10 mouse cellular contexts compared by ENCODE assay signal in genomic region chr4:124509695-124510094, GRCm38 (mm10).
DNase-seq lines count a peak whose midpoint lies in the region; ATAC-seq and TF ChIP-seq lines count a peak whose summit lies in the region.
"Had no signal": no experiment of that assay in that cellular context is flagged by ENCODE, and none has a peak within 500 bp of the region (broad histone marks: within the 10 kb centered on the region; RNA-seq: fewer than 3 reads in every experiment).

No protein-coding gene starts in this region.

- H3K9me3 ChIP-seq in lung, postnatal 0 days (ENCODE audit: low read length) = no peaks in the 10 kb centered on the region
- no peaks in the 10 kb centered on the region for H3K9me3 ChIP-seq in embryonic facial prominence, embryonic 10.5 days
- H3K9me3 ChIP-seq: embryonic facial prominence, embryonic 15.5 days; heart, embryonic 13.5 days had no signal

- intact Hi-C loops in gastrocnemius, adult 2 months (cut with DNase I) = no loop called here
- intact Hi-C loops in left cerebral cortex, postnatal 10 days (cut with DNase I) = no loop called here

- no peak overlapping the region for H3K4me2 ChIP-seq in lung, postnatal 0 days (replicated peaks; ENCODE audit: low read depth, low read length)
- H3K4me2 ChIP-seq: embryonic facial prominence, embryonic 15.5 days; heart, embryonic 13.5 days had no signal

- no peaks in the 10 kb centered on the region for H3K36me3 ChIP-seq in lung, postnatal 0 days (ENCODE audit: insufficient read depth, low read length)
- H3K36me3 ChIP-seq in embryonic facial prominence, embryonic 10.5 days (replicated peaks) = no peaks in the 10 kb centered on the region
- H3K36me3 ChIP-seq: embryonic facial prominence, embryonic 15.5 days; heart, embryonic 13.5 days had no signal

- no peak overlapping the region for H3K9ac ChIP-seq in lung, postnatal 0 days (replicated peaks; ENCODE audit: low read depth)
- H3K9ac ChIP-seq: embryonic facial prominence, embryonic 15.5 days; heart, embryonic 13.5 days had no signal

- no peak for TF ChIP-seq CTCF in gastrocnemius, adult 2 months (IDR thresholded peaks at IDR 0.05)
- TF ChIP-seq CTCF in lung, postnatal 0 days (IDR thresholded peaks at IDR 0.05) = no peak

- H3K27me3 ChIP-seq in lung, postnatal 0 days (replicated peaks; ENCODE audit: insufficient read depth, low read length) = no peaks in the 10 kb centered on the region
- peaks cover 36% of the 10 kb centered on the region for H3K27me3 ChIP-seq in embryonic facial prominence, embryonic 10.5 days (replicated peaks; ENCODE audit: low read depth, poor library complexity, severe bottlenecking)

- H3K4me1 ChIP-seq in lung, postnatal 0 days (ENCODE audit: insufficient read depth, low read depth, low read length) = no peaks in the 10 kb centered on the region
- H3K4me1 ChIP-seq in embryonic facial prominence, embryonic 10.5 days = 0 out of 2 replicates have a peak, but pooled peaks cover 4% of the 10 kb centered on the region
- H3K4me1 ChIP-seq: embryonic facial prominence, embryonic 15.5 days; heart, embryonic 13.5 days had no signal

- 37% methylated on average over 5 of the region's 5 CpGs for WGBS in lung, postnatal 0 days
- WGBS in embryonic facial prominence, embryonic 10.5 days = 86% methylated on average over 5 of the region's 5 CpGs

- H3K27ac ChIP-seq in gastrocnemius, adult 2 months = no peak overlapping the region
- H3K27ac ChIP-seq in lung, postnatal 0 days (ENCODE audit: low read length) = no peak overlapping the region
- no peak overlapping the region for H3K27ac ChIP-seq in embryonic facial prominence, embryonic 10.5 days (replicated peaks)
- H3K27ac ChIP-seq: embryonic facial prominence, embryonic 15.5 days; heart, embryonic 13.5 days had no signal

- H3K4me3 ChIP-seq in gastrocnemius, adult 2 months = no peak overlapping the region
- no peak overlapping the region for H3K4me3 ChIP-seq in lung, postnatal 0 days (ENCODE audit: low read depth, low read length)
- no peak overlapping the region for H3K4me3 ChIP-seq in embryonic facial prominence, embryonic 10.5 days
- H3K4me3 ChIP-seq: embryonic facial prominence, embryonic 15.5 days; heart, embryonic 13.5 days had no signal

- no peak for TF ChIP-seq EP300 in lung, postnatal 0 days (IDR thresholded peaks at IDR 0.05)

- peak; percentile 62 for DNase-seq in gastrocnemius, adult 2 months
- no peak for DNase-seq in gastrocnemius, adult 8-10 months (ENCODE audit: low spot score in 2 of 2)
- DNase-seq in lung, postnatal 14 days = peak; percentile 25
- no peak for DNase-seq in lung, postnatal 0 days (ENCODE audit: low spot score)
- DNase-seq in cerebellum, postnatal 14 days = peak; percentile 93 to 96
- DNase-seq in left cerebral cortex, postnatal 10 days (ENCODE audit: extremely low spot score in 1 of 2, low spot score in 2 of 2) = peak; percentile 20 to 69
- DNase-seq in embryonic facial prominence, embryonic 10.5 days (ENCODE audit: low spot score) = no peak

- no peak for ATAC-seq in lung, postnatal 0 days
- no peak for ATAC-seq in inflammation-experienced regulatory T-cells, adult 6 months

Comparison
In these comparisons a context has a peak if more than half of its experiments do, and no peak if none do; other contexts are left out.
1. DNase-seq: peak in gastrocnemius, adult 2 months (single experiment), lung, postnatal 14 days (single experiment), cerebellum, postnatal 14 days (2 of 2) and left cerebral cortex, postnatal 10 days (2 of 2); none in gastrocnemius, adult 8-10 months (0 of 2), lung, postnatal 0 days (single experiment) and embryonic facial prominence, embryonic 10.5 days (single experiment).